Mouse (Mus musculus) hindbrain, embryonic 15.5 days (tissue): Measurements from ENCODE around the gene Ubtf. TPM values are rescaled to one million over a fixed set of nuclear protein-coding genes. Genes with fewer than 3 reads are reported as not detected.

Experiments used
- ATAC-seq: fragments of 200-750 bp; cut with Nextera tagmentation; 2 replicates; pipeline ENCODE4 v1.8.0; 2017; ENCODE audit warnings: low read depth, moderate number of reproducible peaks, moderate TSS enrichment; ENCODE audit not compliant: low FRiP score
- H3K27ac ChIP-seq: fragments of 300-500 bp; sonication (generic); replicated peaks from 2 replicates; pipeline ENCODE4 v1.5.1; 2015; ENCODE audit warnings: mild to moderate bottlenecking, inconsistent platforms
- H3K27me3 ChIP-seq: fragments of 300-500 bp; sonication (generic); 2 replicates; pipeline ENCODE4 v1.6.1; 2015; ENCODE audit warnings: control low read depth, inconsistent platforms
- H3K36me3 ChIP-seq: fragments of 300-500 bp; sonication (generic); 2 replicates; pipeline ENCODE4 v1.6.1; 2015; ENCODE audit warnings: control low read depth, inconsistent platforms
- H3K4me1 ChIP-seq: fragments of 300-500 bp; sonication (generic); replicated peaks from 2 replicates; pipeline ENCODE4 v1.6.1; 2015; ENCODE audit warnings: control low read depth, inconsistent platforms
- H3K4me2 ChIP-seq: fragments of 300-500 bp; sonication (generic); 2 replicates; pipeline ENCODE4 v1.6.1; 2015; ENCODE audit warnings: moderate library complexity, mild to moderate bottlenecking, inconsistent platforms
- H3K4me3 ChIP-seq: fragments of 300-500 bp; sonication (generic); 2 replicates; pipeline ENCODE4 v1.5.1; 2015; ENCODE audit warnings: mild to moderate bottlenecking, inconsistent platforms
- H3K9ac ChIP-seq: fragments of 300-500 bp; sonication (generic); 2 replicates; pipeline ENCODE4 v1.6.1; 2015; ENCODE audit warnings: inconsistent platforms
- H3K9me3 ChIP-seq: fragments of 300-500 bp; sonication (generic); 2 replicates; pipeline ENCODE4 v1.6.1; 2016; ENCODE audit warnings: control low read depth, inconsistent platforms
- whole genome bisulfite sequencing: fragments of 180-500 bp; shearing (Covaris S2); methylation state at CpG from one replicate; pipeline ENCODE4 v1.1.7; 2015; 5-methylcytosine and 5-hydroxymethylcytosine counted together
- polyA plus RNA-seq: library from polyadenylated mRNA; unstranded; fragments of >200 nt; fragmentation: Nextera tagmentation; extraction: Ambion mirVana; gene quantifications from 2 replicates; pipeline ENCODE4 v1.2.1, GENCODE M21; 2015

Gene Ubtf
- polyA plus RNA-seq, 1 experiment from 2014 or later, result 85.0 TPM

- H3K36me3 ChIP-seq, result no peaks in the 10 kb centered on the region
- H3K9me3 ChIP-seq, result no peaks in the 10 kb centered on the region
- no peak overlapping the region for H3K4me2 ChIP-seq
- H3K4me1 ChIP-seq, result no peaks in the 10 kb centered on the region
- WGBS, result 62% methylated on average over 12 of the region's 12 CpGs
- no peak overlapping the region for H3K4me3 ChIP-seq
- no peak overlapping the region for H3K27ac ChIP-seq
- H3K27me3 ChIP-seq, result no peaks in the 10 kb centered on the region
- H3K9ac ChIP-seq, result no peak overlapping the region
- ATAC-seq, result no peak
These were observed 23.2 kb upstream of the Ubtf start for GRCm38 (mm10) chr11:102342742-102343141.

DNA sequence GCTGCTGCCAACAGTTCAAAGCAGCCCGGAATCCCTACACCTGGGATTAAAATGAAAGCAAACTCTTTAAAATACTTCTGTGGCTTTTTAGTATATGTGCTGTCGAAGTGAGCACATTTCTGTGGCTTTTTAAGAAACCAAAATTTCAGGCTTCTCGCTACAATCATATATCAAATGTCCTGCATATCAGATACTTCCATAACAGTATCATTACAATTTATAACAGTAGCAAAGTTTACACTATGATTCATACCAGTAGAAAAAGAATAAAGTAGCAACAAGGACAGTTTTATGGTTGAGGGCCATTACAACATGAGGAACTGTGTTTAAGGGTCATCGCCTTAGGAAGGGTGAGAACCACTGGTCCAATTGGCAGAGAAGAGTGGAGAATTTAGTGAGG is 21.6 kb upstream of the Ubtf start:
- Histone ChIP-seq H3K4me2 (no peak overlapping the region), H3K36me3 (no peaks in the 10 kb centered on the region), H3K4me3 (no peak overlapping the region), H3K4me1 (no peaks in the 10 kb centered on the region), H3K27ac (no peak overlapping the region), H3K9me3 (no peaks in the 10 kb centered on the region), H3K9ac (no peak overlapping the region), H3K27me3 (no peaks in the 10 kb centered on the region)
- WGBS, result 94% methylated on average over 4 of the region's 4 CpGs
- no peak for ATAC-seq

DNA sequence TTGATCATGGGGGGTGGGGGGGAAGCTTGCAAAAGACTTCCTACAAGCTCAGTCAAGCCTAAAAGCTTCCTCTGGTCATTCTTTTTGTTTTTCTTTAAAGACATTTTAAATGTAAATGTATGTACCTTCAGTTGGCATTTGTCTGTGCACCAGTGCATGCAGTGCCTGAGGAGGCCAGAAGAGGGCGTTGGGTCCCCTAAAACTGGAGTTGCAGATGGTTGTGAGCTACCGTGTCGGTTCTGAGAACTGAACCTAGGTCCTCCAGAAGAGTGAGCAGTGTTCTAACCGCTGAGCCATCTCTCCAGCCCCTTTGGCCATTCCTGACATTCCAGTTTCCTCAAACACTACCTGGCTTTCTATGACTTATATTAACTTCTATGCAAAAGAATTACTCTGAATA is 20.1 kb upstream of the Ubtf start:
- WGBS, result 67% methylated on average over 4 of the region's 4 CpGs
- H3K9me3 ChIP-seq, result no peaks in the 10 kb centered on the region
- no peak overlapping the region for H3K27ac ChIP-seq
- no peaks in the 10 kb centered on the region for H3K36me3 ChIP-seq
- no peak for ATAC-seq
- 0 out of 2 replicates have a peak, but pooled peaks cover 3% of the 10 kb centered on the region for H3K4me1 ChIP-seq
- H3K27me3 ChIP-seq, result no peaks in the 10 kb centered on the region
- H3K4me2 ChIP-seq, result no peak overlapping the region
- no peak overlapping the region for H3K9ac ChIP-seq
- no peak overlapping the region for H3K4me3 ChIP-seq

GRCm38 (mm10) chr11:102339195-102339594 is 19.7 kb upstream of the Ubtf start:
- H3K9ac ChIP-seq, result no peak overlapping the region
- no peaks in the 10 kb centered on the region for H3K27me3 ChIP-seq
- H3K4me1 ChIP-seq, result 0 out of 2 replicates have a peak, but pooled peaks cover 3% of the 10 kb centered on the region
- H3K9me3 ChIP-seq, result no peaks in the 10 kb centered on the region
- H3K4me3 ChIP-seq, result no peak overlapping the region
- no peak overlapping the region for H3K4me2 ChIP-seq
- 67% methylated on average over 11 of the region's 11 CpGs for WGBS
- no peaks in the 10 kb centered on the region for H3K36me3 ChIP-seq
- ATAC-seq, result no peak
- H3K27ac ChIP-seq, result no peak overlapping the region

DNA sequence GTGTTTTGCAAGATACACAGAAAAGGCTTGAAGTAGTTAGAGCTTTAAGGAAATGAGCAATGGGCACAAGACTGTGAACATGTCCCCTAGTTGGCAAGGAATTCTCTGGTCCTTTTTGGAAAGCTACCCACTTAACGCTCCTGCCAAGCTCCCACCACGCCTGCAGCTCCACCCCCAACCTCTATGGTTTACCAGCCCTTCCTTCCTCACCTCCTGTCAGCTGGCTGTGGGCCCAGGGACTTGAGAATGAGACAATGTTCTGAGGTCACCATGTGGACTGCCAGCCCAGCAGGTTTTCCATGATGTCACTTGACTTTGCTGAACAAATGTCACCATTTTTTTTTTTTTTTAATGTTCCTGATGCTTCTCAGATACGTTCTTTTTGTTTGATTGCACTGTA is 19.0 kb upstream of the Ubtf start:
- no peak overlapping the region for H3K27ac ChIP-seq
- no peak overlapping the region for H3K9ac ChIP-seq
- H3K36me3 ChIP-seq, result no peaks in the 10 kb centered on the region
- H3K4me3 ChIP-seq, result no peak overlapping the region
- no peak for ATAC-seq
- no peaks in the 10 kb centered on the region for H3K9me3 ChIP-seq
- H3K4me2 ChIP-seq, result no peak overlapping the region
- 41% methylated on average over 3 of the region's 3 CpGs for WGBS
- no peaks in the 10 kb centered on the region for H3K27me3 ChIP-seq
- H3K4me1 ChIP-seq, result 0 out of 2 replicates have a peak, but pooled peaks cover 3% of the 10 kb centered on the region

DNA sequence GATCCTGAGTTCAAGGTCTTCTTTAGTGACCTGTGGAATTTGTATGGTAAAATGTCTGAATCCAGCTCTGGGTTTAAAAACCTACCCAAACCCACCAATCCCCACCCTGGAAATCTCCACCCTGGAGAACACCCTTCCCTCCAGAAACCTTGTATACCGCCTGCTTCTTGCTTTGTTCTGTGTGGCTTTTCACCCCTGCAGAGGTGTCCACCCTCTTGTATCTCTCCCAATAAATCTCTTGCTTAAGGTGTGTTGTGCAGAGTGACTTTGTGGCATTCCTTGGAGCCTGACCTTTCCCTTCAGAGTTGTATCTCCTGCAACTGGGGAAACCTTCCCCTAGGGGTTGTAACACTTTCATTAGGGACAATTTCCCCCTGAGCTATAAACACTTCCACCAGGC is 18.4 kb upstream of the Ubtf start:
- H3K4me1 ChIP-seq, result 0 out of 2 replicates have a peak, but pooled peaks cover 3% of the 10 kb centered on the region

DNA sequence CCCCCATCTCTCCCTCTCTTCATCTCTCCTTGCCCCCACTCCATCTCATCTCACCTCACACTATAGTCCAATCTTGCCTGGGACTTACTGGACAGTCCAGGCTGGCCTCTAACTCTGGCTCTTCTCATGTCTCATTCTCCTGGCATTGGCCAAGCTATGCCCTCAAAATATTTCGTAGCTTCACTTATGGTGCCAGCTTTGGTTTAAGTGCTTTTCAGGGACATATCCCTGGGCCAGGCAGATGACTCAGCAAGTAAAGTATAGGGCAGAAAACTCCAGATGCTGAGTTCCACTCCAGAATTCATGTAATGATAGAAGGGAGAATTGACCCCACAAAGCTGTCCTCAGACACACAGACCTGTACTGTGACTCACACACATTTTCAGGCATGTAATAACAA is 16.6 kb upstream of the Ubtf start:
- no peak overlapping the region for H3K4me3 ChIP-seq
- 0 out of 2 replicates have a peak, but pooled peaks cover 3% of the 10 kb centered on the region for H3K4me1 ChIP-seq
- no peak overlapping the region for H3K9ac ChIP-seq
- H3K27me3 ChIP-seq, result no peaks in the 10 kb centered on the region
- WGBS, result 83% methylated on average over 1 of the region's 1 CpGs
- H3K27ac ChIP-seq, result no peak overlapping the region
- ATAC-seq, result no peak
- no peaks in the 10 kb centered on the region for H3K9me3 ChIP-seq
- H3K4me2 ChIP-seq, result no peak overlapping the region
- no peaks in the 10 kb centered on the region for H3K36me3 ChIP-seq

More for the DNA sequence above, 18.4 kb upstream of the Ubtf start:
- Histone ChIP-seq H3K27ac (no peak overlapping the region), H3K4me3 (no peak overlapping the region), H3K9ac (no peak overlapping the region), H3K4me2 (no peak overlapping the region), H3K9me3 (no peaks in the 10 kb centered on the region), H3K36me3 (no peaks in the 10 kb centered on the region), H3K27me3 (no peaks in the 10 kb centered on the region)
- WGBS, result 82% methylated on average over 1 of the region's 1 CpGs
- ATAC-seq, result no peak

GRCm38 (mm10) chr11:102334973-102335700 is 15.6 kb upstream of the Ubtf start:
- no peak overlapping the region for H3K4me2 ChIP-seq
- 0 out of 2 replicates have a peak, but pooled peaks cover 3% of the 10 kb centered on the region for H3K4me1 ChIP-seq
- H3K9ac ChIP-seq, result no peak overlapping the region
- ATAC-seq, result no peak
- H3K27ac ChIP-seq, result peak overlapping the region; percentile 27; the same call in 1 of the 2 replicates
- no peaks in the 10 kb centered on the region for H3K36me3 ChIP-seq
- no peak overlapping the region for H3K4me3 ChIP-seq
- H3K27me3 ChIP-seq, result no peaks in the 10 kb centered on the region
- WGBS, result 35% methylated on average over 9 of the region's 9 CpGs
- H3K9me3 ChIP-seq, result no peaks in the 10 kb centered on the region

DNA sequence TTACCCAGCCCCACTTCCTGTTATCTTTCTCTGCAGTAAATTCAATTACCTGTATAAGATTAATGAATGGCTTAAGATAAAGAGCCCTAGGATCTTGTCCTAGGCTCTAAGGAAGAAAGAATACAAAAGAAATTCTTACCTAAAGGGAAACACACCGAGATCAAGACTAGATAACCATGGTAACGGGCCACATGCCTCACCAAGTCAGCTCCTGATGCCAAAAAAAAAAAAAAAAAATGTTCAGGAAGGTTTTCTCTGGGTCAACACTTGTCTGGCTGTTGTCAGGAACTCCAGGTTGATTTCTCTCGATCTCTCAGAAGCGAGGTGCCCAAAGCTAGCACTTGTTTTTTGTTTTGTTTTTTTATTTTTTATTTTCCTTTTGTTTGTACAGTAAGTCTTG is 14.5 kb upstream of the Ubtf start:
- Histone ChIP-seq H3K4me3 (no peak overlapping the region), H3K27ac (no peak overlapping the region), H3K4me2 (no peak overlapping the region), H3K9ac (no peak overlapping the region), H3K4me1 (0 out of 2 replicates have a peak, but pooled peaks cover 3% of the 10 kb centered on the region), H3K9me3 (no peaks in the 10 kb centered on the region), H3K27me3 (no peaks in the 10 kb centered on the region), H3K36me3 (no peaks in the 10 kb centered on the region)
- no peak for ATAC-seq
- WGBS, result 62% methylated on average over 4 of the region's 4 CpGs

DNA sequence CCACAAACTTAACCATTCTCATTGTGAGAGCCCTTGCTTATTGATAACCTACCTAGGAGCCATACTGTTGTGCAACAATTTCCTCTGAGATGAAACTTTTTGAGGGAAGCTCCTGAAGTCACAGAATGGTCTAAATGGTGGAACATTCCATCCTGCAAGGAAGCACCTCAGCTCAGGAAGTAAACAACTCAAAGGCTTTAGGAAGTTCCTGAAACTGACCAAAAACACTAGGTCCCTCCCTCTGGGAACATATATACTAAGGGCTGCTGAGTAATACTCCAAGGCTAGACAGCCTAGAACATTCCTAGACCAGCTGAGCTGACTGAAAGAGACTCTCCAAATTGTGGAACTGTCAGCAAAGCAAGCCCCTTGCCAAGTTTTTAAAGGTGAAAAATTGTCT is 13.5 kb upstream of the Ubtf start:
- ATAC-seq, result no peak
- Histone ChIP-seq H3K9me3 (no peaks in the 10 kb centered on the region), H3K36me3 (no peaks in the 10 kb centered on the region), H3K4me2 (no peak overlapping the region), H3K27ac (no peak overlapping the region), H3K27me3 (no peaks in the 10 kb centered on the region), H3K4me1 (0 out of 2 replicates have a peak, but pooled peaks cover 3% of the 10 kb centered on the region), H3K4me3 (no peak overlapping the region), H3K9ac (no peak overlapping the region)

- Histone ChIP-seq H3K4me2 (no peak overlapping the region), H3K4me1 (0 out of 2 replicates have a peak, but pooled peaks cover 3% of the 10 kb centered on the region), H3K27me3 (no peaks in the 10 kb centered on the region), H3K9ac (no peak overlapping the region), H3K9me3 (no peaks in the 10 kb centered on the region), H3K27ac (no peak overlapping the region), H3K36me3 (no peaks in the 10 kb centered on the region), H3K4me3 (no peak overlapping the region)
- ATAC-seq, result no peak
- WGBS, result 49% methylated on average over 4 of the region's 4 CpGs
These were observed 12.3 kb upstream of the Ubtf start for GRCm38 (mm10) chr11:102331806-102332205.

GRCm38 (mm10) chr11:102330039-102330438 is 10.5 kb upstream of the Ubtf start:
- WGBS, result 82% methylated on average over 3 of the region's 3 CpGs
- Histone ChIP-seq H3K36me3 (no peaks in the 10 kb centered on the region), H3K4me2 (no peak overlapping the region), H3K4me1 (no peaks in the 10 kb centered on the region), H3K27ac (no peak overlapping the region), H3K9me3 (no peaks in the 10 kb centered on the region), H3K27me3 (no peaks in the 10 kb centered on the region), H3K4me3 (no peak overlapping the region), H3K9ac (no peak overlapping the region)
- ATAC-seq, result no peak

DNA sequence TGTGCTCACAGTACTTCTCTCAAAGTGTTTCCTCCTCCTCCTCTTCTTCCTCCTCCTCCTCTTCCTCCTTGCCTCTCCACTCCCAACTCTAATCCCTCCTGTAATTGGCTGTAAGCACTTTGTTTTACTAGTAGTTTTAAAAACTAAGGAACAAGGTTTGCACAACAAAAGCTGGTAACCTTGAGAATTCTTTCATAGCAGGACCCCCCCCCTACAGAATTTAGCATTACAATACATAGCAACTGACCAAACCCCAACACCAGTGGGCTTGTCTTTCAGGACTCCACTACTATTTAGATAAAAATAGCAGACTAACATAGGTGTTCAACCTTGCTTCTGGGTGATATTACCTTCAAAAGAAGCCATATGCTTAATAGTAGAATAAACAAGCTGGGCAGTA is 10.0 kb upstream of the Ubtf start:
- Histone ChIP-seq H3K9me3 (no peaks in the 10 kb centered on the region), H3K27ac (no peak overlapping the region), H3K4me2 (no peak overlapping the region), H3K36me3 (no peaks in the 10 kb centered on the region), H3K27me3 (no peaks in the 10 kb centered on the region), H3K4me1 (no peaks in the 10 kb centered on the region), H3K9ac (no peak overlapping the region), H3K4me3 (no peak overlapping the region)
- ATAC-seq, result no peak
